Mouse (Mus musculus) heart, embryonic 16.5 days (tissue): ENCODE measurements around the gene Smok3c. TPM values are rescaled to one million over a fixed set of nuclear protein-coding genes. Genes with fewer than 3 reads are reported as not detected.
"Not testable (repeated sequence)": the region's sequence is repeated elsewhere in the genome, so short reads cannot be mapped to it uniquely, and the experiment has no call there.

Experiments
- ATAC-seq: fragments of 200-750 bp; cut with Nextera tagmentation; replicated peaks from 2 replicates; pipeline ENCODE4 v1.8.0; 2017; ENCODE audit warnings: moderate number of reproducible peaks; ENCODE audit not compliant: insufficient read depth, low FRiP score; ENCODE audit errors: extremely low read depth
- H3K27ac ChIP-seq: fragments of 300-500 bp; sonication (generic); 2 replicates; pipeline ENCODE4 v1.5.1; 2014; ENCODE audit warnings: mild to moderate bottlenecking, low read length, control low read depth, moderate library complexity
- H3K27me3 ChIP-seq: fragments of 300-500 bp; sonication (generic); 2 replicates; pipeline ENCODE4 v1.6.1; 2014; ENCODE audit warnings: low read length, mixed read lengths; ENCODE audit not compliant: control insufficient read depth, insufficient read depth
- H3K36me3 ChIP-seq: fragments of 300-500 bp; sonication (generic); 2 replicates; pipeline ENCODE4 v1.6.1; 2014; ENCODE audit not compliant: control insufficient read depth, insufficient read depth
- H3K4me1 ChIP-seq: fragments of 300-500 bp; sonication (generic); 2 replicates; pipeline ENCODE4 v1.6.1; 2014; ENCODE audit warnings: low read length, mixed read lengths; ENCODE audit not compliant: control insufficient read depth, insufficient read depth
- H3K4me2 ChIP-seq: fragments of 300-500 bp; sonication (generic); 2 replicates; pipeline ENCODE4 v1.6.1; 2014; ENCODE audit warnings: low read depth, mild to moderate bottlenecking, control low read depth, low read length
- H3K4me3 ChIP-seq: fragments of 300-500 bp; sonication (generic); 2 replicates; pipeline ENCODE4 v1.5.1; 2014; ENCODE audit warnings: mild to moderate bottlenecking, control low read depth, low read length
- H3K9ac ChIP-seq: fragments of 300-500 bp; sonication (generic); 2 replicates; pipeline ENCODE4 v1.6.1; 2014; ENCODE audit warnings: low read length, control low read depth
- H3K9me3 ChIP-seq: fragments of 300-500 bp; sonication (generic); replicated peaks from 2 replicates; pipeline ENCODE4 v1.6.1; 2016; ENCODE audit warnings: low read length; ENCODE audit not compliant: control insufficient read depth
- WGBS: fragments of 180-500 bp; shearing (Covaris S2); extraction: QIAGEN DNeasy Blood & Tissue Kit; methylation state at CpG from one replicate; pipeline ENCODE4 v1.1.7; 2014; 5-methylcytosine and 5-hydroxymethylcytosine counted together
- polyA plus RNA-seq: library from polyadenylated mRNA; unstranded; fragments of >200 nt; fragmentation: Nextera tagmentation; extraction: Ambion mirVana; gene quantifications from 2 replicates; pipeline ENCODE4 v1.2.1, GENCODE M21; 2015

Smok3c gene
- polyA plus RNA-seq, 1 experiment from 2014 or later = not detected

DNA sequence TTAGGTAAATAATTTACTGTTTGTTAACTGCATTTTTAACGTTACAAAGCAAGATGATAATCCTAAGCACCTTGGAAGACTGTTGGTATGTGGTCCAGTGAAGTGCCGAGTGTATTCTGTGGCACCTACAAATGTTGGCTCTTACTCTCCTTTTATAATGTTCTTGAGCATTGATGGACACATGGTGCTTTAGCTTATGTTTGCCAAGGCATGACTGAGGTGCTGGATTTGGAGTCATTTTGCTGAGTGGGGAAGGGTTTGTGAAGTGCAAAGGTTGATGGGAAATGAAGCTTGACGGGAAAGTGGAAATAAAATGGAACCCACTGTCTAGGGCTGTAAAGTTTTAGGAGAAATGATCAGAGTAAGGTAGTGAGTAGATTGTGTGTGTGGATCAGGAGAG is 35.4 kb downstream of the Smok3c start:
- Histone ChIP-seq H3K36me3 (peaks cover 8% of the 10 kb centered on the region), H3K27me3 (no peaks in the 10 kb centered on the region), H3K4me1 (peaks cover 8% of the 10 kb centered on the region), H3K27ac (no peak overlapping the region), H3K4me2 (no peak overlapping the region), H3K4me3 (no peak overlapping the region), H3K9me3 (no peaks in the 10 kb centered on the region), H3K9ac (no peak overlapping the region)
- ATAC-seq = no peak
- WGBS = 83% methylated on average over 3 of the region's 3 CpGs

- H3K9me3 ChIP-seq = no peaks in the 10 kb centered on the region
- peaks cover 15% of the 10 kb centered on the region for H3K36me3 ChIP-seq
- no peak overlapping the region for H3K4me3 ChIP-seq
- H3K9ac ChIP-seq = no peak overlapping the region
- WGBS = 88% methylated on average over 6 of the region's 6 CpGs
- no peak for ATAC-seq
- H3K4me1 ChIP-seq = peaks cover 8% of the 10 kb centered on the region
- no peak overlapping the region for H3K27ac ChIP-seq
- H3K4me2 ChIP-seq = no peak overlapping the region
- H3K27me3 ChIP-seq = no peaks in the 10 kb centered on the region
Measured at GRCm38 (mm10) chr5:138089108-138089551, 36.1 kb downstream of the Smok3c start.

DNA sequence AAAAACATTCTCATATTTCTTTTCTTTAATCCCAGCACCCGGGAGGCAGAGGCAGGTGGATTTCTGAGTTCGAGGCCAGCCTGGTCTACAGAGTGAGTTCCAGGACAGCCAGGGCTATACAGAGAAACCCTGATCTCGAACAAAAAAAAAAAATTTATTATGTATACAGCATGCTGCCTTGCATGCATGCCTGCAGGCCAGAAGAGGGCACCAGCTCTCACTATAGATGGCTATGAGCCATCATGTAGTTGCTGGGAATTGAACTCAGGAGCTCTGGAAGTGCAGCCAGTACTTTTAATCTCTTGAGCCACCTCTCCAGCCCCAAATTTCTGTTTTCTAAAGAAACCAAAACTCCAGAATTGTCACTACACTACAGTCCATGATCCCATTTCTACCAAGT is 37.3 kb downstream of the Smok3c start:
- Histone ChIP-seq H3K9me3 (no peaks in the 10 kb centered on the region), H3K27me3 (no peaks in the 10 kb centered on the region), H3K36me3 (peaks cover 24% of the 10 kb centered on the region), H3K9ac (no peak overlapping the region), H3K4me3 (no peak overlapping the region), H3K4me1 (peaks cover 8% of the 10 kb centered on the region), H3K27ac (no peak overlapping the region), H3K4me2 (no peak overlapping the region)
- 78% methylated on average over 3 of the region's 3 CpGs for WGBS
- ATAC-seq = no peak

- Histone ChIP-seq H3K27ac (no peak overlapping the region), H3K27me3 (no peaks in the 10 kb centered on the region), H3K36me3 (peaks cover 26% of the 10 kb centered on the region), H3K9ac (no peak overlapping the region), H3K9me3 (no peaks in the 10 kb centered on the region), H3K4me2 (no peak overlapping the region), H3K4me1 (peaks cover 8% of the 10 kb centered on the region), H3K4me3 (no peak overlapping the region)
- WGBS = 94% methylated on average over 5 of the region's 5 CpGs
- ATAC-seq = no peak
Measured at GRCm38 (mm10) chr5:138090737-138091136, 37.7 kb downstream of the Smok3c start.

- WGBS = 91% methylated on average over 4 of the region's 4 CpGs
Measured at GRCm38 (mm10) chr5:138092771-138093170, 39.8 kb downstream of the Smok3c start.

DNA sequence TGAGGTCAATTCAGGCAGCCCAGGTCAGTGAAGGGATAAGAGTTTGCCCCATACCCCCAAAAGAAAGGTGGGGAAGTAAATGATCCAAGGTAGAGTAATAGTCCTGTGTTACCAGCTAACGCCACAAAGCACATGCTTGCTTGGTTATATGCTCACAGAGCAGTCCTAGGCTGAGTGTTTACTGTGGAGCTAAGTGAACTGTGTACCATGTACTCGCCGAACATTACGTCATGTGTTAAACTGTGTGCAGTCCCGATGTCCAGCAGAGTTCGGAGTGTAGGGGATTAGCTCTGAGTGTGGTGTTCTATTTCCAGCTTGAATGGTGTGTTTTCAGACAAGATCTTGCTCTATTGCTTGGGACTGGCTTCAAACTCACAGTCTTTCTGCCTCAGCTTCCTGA is 41.5 kb downstream of the Smok3c start:
- no peak overlapping the region for H3K9ac ChIP-seq
- H3K4me3 ChIP-seq = no peak overlapping the region
- no peak overlapping the region for H3K4me2 ChIP-seq
- no peaks in the 10 kb centered on the region for H3K4me1 ChIP-seq
- ATAC-seq = no peak
- no peaks in the 10 kb centered on the region for H3K27me3 ChIP-seq
- no peaks in the 10 kb centered on the region for H3K9me3 ChIP-seq
- H3K36me3 ChIP-seq = peaks cover 56% of the 10 kb centered on the region
- no peak overlapping the region for H3K27ac ChIP-seq
- 91% methylated on average over 6 of the region's 6 CpGs for WGBS

More at GRCm38 (mm10) chr5:138092771-138093170, 39.8 kb downstream of the Smok3c start:
- no peaks in the 10 kb centered on the region for H3K4me1 ChIP-seq
- no peaks in the 10 kb centered on the region for H3K9me3 ChIP-seq
- no peak for ATAC-seq
- no peak overlapping the region for H3K4me2 ChIP-seq
- H3K36me3 ChIP-seq = peaks cover 41% of the 10 kb centered on the region
- H3K4me3 ChIP-seq = no peak overlapping the region
- H3K27ac ChIP-seq = no peak overlapping the region
- H3K9ac ChIP-seq = no peak overlapping the region
- no peaks in the 10 kb centered on the region for H3K27me3 ChIP-seq

- Histone ChIP-seq H3K27me3 (no peaks in the 10 kb centered on the region), H3K36me3 (peaks cover 39% of the 10 kb centered on the region)
Measured at GRCm38 (mm10) chr5:138104976-138105375, 52.0 kb downstream of the Smok3c start.

DNA sequence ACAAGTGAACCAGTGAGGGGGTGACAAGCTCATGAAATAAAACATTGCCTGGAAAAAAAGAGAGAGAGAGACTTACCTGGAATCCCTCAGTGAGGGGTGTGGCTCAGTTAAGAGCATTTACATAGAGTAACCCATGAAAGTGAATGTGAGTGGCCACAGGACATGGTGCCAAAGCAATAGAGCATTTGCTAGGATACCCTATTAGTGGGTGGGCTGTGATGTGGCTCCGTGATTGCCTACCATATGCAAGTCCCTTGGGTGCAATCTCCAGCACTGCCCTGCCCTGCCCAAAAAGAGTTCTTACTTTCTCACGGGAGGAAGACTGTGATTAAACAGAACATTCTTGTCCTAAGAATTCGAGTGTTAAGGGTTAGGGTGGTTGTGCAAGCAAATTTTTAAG is 54.1 kb downstream of the Smok3c start:
- WGBS = 66% methylated on average over 3 of the region's 3 CpGs
- ATAC-seq = no peak
- no peaks in the 10 kb centered on the region for H3K9me3 ChIP-seq

More at GRCm38 (mm10) chr5:138104976-138105375, 52.0 kb downstream of the Smok3c start:
- Histone ChIP-seq H3K4me2 (no peak overlapping the region), H3K9me3 (no peaks in the 10 kb centered on the region), H3K27ac (no peak overlapping the region), H3K9ac (no peak overlapping the region), H3K4me3 (no peak overlapping the region), H3K4me1 (no peaks in the 10 kb centered on the region)
- 71% methylated on average over 2 of the region's 2 CpGs for WGBS
- ATAC-seq = no peak

DNA sequence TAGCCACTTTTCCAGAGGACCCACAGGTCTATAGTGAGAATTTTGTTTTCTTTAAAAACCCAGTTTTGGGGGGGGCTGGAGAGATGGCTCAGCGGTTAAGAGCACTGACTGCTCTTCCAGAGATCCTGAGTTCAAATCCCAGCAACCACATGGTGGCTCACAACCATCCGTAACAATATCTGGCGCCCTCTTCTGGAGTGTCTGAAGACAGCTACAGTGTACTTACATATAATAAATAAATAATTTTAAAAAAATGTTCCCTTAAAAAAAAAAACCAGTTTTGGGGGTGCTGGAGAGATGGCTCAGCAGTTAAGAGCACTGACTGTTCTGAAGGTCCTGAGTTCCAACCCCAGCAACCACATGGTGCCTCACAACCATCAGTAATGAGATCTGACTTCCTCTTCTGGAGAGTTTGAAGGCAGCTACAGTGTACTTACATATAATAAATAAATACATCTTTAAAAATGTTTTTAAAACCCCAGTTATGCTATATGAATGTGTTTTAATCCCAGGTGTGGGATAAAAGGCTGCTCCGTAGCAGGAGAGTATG is 56.9 kb downstream of the Smok3c start:
- not testable (repeated sequence) for H3K9ac ChIP-seq, H3K36me3 ChIP-seq, H3K27me3 ChIP-seq, H3K9me3 ChIP-seq, H3K4me3 ChIP-seq, ATAC-seq, H3K4me2 ChIP-seq, H3K4me1 ChIP-seq, H3K27ac ChIP-seq
- WGBS = 54% methylated on average over 4 of the region's 4 CpGs

More for the DNA sequence above, 54.1 kb downstream of the Smok3c start:
- H3K9ac ChIP-seq = no peak overlapping the region
- no peak overlapping the region for H3K4me2 ChIP-seq
- H3K36me3 ChIP-seq = peaks cover 19% of the 10 kb centered on the region
- no peak overlapping the region for H3K4me3 ChIP-seq
- no peaks in the 10 kb centered on the region for H3K27me3 ChIP-seq
- no peak overlapping the region for H3K27ac ChIP-seq
- no peaks in the 10 kb centered on the region for H3K4me1 ChIP-seq
